Mouse (Mus musculus) R1 (cell line): ENCODE measurements at regions not wholly inside any gene's neighbourhood (a gene's known extent, or its start where the extent isn't known, plus 50 kb on each side); places are given as distances from the start of the nearest gene placed in this dataset.

Experiments used
- DNase-seq: peaks from one replicate; pipeline ENCODE4 v3.0.0-alpha.2; 2018; ENCODE audit warnings: low read depth, low spot score

DNA sequence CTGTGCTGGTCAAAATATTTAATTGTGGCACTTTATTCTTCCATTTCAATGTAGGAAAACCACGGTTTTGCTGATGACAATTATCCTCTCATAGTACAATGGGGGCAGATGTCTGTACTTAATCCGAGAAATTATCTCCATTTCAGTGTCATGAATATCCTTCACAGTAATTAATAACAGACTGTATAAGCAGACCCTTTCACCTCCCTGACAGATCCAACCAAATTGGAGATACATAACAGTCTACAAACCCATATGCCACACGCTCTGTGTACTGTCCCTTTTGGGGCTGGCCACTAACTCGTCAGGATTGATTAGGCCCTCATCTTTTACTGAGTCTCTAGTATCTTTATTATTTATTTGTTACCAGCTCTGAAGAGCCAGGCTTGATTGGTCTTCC, 212.6 kb upstream of the Igfbp7 start:
- DNase-seq: no peak

DNA sequence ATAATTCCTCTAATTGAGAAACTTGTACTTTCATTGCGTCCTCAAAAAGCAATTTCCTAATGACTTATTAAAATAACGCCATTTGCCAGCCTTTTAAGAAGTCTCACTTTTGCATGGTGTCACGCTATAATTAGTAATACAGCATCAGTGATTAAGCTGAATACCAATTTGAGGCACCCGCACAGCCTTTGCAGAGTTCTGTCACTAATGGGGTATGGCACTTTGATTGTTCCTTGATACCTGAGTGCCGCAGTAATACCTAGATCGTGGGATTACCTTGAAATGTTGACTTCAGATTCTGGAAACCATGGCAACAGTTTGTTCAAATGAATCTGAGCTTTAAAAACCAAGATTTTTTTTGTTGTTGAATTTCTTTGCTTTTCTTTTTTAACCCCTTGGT, 202.7 kb upstream of the Igfbp7 start:
- no peak for DNase-seq

DNA sequence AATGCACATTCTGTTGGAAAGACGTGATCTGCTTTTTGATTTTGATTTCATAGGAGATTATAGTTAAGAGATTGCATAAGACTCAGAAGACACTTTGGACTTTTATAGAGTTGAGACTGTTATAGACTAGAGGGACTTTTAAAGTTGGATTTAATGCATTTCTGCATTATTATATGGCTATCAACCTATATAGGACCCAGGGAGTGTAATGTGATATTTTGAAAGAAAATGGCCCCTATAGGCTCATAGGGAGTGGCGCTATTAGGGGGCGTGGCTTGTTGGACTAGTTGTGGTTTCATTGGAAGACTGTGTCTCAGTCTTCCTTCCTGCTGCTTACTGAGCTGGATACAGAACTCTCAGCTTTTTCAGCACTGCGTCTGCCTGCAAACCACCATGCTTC, 186.9 kb upstream of the Igfbp7 start:
- DNase-seq: peak; percentile 13

DNA sequence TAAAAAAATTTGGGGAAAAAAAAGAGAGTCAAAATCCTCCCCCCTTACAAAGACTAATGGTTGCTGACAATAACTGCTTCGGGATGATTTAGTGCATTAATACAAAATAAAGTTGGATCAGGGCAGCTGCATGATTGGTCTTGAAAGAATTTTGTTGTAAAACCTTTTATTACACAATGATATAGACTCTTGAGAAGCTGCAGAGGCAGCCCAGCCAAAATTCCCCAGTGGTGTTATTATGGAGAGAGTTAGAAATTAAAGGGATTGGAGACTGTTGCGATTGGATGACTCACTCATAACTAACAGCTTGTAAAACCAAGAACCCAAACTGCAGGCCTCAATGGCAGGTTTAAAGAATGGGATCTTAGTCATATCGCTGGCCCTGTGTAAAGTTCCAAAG, 181.4 kb upstream of the Igfbp7 start:
- DNase-seq: no peak

DNA sequence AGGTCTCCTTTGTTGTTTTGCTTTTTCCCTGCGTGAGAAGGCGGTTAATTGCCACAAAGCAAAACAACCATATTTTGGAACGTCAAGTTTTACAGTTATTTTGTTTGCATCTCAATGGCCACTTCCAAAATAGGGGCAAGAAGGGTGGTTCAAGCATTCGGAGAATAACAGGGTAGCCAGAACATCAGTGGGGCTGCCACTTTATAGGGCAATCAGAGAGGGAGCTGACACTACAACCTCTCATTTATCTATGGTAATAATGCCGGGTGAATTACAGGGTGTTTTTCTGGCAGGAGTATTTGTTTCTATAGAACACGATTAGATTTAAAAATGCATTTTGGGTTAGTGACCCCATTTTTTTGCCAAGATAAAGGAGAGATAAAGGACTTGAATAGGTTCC, 173.9 kb upstream of the Igfbp7 start:
- DNase-seq: no peak

DNA sequence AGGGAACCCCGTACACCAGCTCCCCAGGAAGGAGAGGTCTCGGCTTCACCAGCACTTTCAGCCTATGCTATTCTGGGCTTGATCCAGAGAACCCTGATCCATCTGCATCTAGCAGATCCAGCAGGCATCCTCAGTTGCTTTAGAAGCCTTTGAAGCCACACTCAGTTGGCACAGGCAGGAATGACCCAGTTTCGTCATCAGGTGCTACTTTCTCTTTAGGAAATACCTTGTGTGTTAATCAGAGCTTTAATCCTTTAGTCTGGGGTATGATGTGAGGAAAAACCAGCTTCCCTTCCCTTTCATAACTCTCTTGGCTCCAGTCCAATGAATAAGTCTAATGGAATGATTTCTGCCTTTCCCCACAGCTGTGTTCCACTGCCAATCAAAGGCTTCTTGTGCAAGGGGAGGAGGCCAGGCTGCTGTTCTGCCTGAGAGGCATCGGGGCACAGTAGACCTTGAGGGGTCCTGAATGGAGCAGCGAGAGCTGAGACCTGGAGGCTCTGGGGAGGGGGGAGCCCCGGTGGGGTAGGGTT, 173.3 kb upstream of the Igfbp7 start:
- no peak for DNase-seq

DNA sequence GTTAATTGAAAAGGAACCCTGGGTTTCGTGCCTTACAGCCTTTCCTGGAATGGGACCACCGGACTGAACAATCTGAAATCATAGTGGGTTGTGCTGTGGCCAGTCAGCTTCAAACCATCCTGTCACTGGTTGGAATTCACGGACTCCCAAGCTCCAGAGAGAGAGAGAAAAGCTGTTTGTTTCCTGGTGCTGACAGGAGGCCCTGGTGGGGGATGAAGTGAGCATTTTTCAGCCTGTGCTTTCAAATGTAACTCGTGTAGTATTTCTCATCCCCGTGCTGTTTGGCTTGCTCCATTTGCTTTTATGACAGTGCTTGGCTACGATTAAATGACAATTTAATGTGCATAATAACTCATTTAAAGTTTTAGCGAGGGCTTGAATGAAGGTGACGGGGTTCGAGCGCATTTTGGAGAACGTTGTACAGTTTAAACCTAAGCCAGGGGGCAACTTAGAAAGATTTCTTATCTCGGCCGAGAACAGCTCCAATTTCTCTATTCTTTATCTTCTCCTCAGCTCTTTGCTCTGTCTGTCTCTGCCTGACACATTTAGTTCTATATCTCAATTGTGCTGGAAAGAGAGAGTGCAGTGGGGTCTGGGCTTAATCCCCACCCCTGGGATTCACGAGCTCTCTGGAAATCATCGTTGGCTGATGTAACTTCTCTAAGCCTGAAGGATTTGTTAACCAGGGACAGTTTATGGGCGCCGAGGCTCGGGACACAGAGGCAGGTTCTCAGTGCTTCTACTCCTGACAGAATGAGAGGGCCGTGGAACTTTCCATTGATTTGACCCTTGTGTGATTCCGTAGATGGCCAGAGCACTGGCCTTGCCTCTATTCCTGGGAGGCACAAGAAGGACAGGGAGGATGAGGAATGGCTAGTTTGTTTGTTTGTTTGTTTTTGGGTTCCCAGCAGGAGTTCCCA, 172.2 kb upstream of the Igfbp7 start:
- no peak for DNase-seq

DNA sequence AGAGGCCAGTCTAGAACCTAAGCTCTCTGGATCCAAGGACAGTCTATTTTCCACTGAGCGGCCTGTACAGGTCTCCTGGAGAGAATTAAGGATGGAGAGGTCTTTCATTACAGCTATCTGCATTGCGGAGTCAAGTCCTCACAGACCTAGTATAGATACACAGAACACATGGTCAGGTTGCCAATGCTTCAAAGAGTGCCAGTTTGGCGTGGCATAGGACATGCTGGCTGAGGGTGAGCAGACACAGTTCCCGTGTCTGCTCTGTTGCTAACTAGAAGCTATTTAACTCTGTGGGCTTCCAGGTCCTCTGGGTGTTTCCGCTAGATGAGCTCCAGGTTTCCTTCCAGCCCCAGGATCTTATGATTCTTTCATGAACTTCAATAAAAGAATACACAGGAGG, 169.0 kb upstream of the Igfbp7 start:
- no peak for DNase-seq

DNA sequence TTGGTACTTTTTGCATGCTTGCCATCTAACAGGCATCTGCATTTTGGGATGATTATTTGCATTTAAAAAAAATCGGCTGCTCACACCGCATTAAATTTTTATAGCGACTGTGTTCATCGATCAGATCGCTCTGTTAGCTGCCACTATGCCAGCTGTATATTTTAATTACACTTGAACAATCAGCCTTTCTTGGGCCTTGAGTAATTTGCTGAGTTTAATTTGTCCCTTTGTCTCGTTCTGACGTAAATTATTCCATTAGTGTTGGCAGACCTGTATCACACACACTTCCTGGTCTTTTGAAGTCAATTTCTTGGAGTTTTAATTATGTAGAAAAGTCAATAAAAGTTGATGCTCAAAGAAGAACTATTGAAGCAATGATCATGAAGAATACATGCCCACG, 167.9 kb upstream of the Igfbp7 start:
- no peak for DNase-seq

DNA sequence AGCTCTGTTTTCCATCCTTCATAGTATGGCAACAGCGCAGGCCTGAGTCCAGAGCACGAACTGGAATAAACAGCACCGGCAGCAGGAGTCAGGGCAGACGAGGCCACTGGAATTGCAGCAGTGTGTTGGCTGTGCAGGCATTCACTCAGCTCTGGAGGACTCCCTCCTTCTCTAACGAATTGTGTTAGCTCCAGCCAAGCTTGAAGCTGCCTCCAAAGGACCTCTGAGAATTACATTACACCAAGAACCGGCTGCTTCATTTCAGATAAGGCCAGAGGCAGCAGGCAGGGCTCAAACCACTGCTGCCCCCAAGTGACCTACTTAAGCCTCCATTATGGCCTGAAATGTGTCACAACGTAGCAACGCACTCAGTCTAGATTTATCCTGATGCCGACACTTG, 162.5 kb upstream of the Igfbp7 start:
- no peak for DNase-seq

DNA sequence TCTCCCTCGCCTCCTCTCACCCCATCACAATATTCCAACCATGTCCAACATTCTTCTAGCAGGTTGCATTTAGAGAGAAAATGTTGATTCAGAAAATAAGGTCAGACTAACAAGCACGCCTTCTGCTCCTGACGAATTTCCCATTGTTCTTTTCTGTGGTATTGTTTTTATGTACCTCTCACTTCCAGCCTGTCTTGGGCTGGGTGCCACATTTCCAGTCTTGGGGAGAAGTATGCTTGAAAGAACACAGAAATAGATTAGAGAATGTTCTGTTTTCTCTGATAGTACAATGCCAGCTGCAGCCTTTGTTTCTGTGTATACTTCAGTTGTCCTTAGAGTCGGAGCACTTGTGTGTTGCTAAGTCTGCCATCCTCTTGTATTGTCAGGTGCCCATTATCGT, 160.3 kb upstream of the Igfbp7 start:
- DNase-seq: no peak

DNA sequence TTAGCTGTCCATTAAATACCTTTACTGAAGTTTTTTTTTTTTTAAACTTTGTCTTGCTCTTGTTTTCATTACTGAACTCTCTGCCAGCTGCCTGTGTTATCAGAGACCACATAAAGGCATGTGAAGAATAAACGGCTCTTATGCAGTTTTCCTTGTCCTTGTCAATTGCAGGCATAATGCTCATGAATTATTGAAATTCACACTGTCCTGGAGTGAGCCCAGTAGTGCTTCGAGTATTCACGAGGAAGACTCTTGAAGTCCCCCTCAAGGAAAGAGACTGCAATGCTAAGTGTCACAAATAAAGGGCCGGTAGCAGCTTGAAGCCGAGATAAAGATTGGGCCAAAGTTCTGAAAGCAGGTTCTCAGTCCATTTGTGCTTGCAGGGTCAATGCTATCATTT, 144.7 kb upstream of the Igfbp7 start:
- no peak for DNase-seq

DNA sequence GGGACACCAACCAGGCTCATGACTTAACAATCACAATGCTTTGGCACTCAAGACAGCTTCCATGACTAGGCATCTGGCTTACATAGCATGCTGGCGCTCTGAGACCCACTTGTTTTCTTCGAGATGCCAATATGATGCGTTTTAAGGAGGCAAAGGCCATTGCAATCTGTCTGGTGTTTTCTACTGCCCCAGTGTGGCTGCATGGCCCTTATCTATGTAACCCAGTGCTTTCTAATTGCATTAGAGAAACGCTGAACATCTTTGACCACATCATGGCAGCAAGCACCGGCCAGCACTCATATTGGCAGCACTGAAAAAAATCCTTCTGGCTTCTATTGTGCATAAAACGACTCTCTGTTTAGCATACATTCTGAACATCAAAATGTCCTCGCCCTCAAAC, 144.2 kb upstream of the Igfbp7 start:
- DNase-seq: no peak

DNA sequence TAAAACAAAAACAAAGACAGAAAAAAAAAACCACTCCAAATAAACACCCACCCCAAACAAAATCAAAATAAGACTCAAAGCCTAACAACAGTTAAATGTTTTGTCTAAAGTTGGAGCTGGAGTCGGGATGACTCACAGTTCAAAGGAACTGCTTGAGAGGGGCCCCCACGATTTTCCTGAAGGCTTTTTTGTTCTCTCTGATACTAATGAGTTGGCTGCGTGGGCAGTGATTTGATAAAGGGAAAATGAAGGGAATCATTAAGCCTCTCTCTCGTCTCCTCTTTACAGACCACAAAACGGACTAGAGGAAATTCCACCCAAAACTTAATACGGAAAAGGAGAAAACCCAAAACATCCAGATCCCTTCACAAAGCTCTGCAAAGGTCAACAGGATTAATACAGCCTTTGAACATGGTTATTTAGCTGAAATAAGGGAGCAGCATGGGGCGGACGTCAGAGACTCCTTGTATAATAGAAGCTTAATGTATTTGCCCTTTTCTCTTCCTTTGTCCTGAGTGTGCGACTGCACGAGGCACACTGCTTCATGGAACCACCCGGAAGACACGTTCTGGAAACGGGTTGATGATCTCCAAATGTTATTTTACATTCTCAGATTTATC, 138.3 kb upstream of the Igfbp7 start:
- DNase-seq: peak; percentile 14

DNA sequence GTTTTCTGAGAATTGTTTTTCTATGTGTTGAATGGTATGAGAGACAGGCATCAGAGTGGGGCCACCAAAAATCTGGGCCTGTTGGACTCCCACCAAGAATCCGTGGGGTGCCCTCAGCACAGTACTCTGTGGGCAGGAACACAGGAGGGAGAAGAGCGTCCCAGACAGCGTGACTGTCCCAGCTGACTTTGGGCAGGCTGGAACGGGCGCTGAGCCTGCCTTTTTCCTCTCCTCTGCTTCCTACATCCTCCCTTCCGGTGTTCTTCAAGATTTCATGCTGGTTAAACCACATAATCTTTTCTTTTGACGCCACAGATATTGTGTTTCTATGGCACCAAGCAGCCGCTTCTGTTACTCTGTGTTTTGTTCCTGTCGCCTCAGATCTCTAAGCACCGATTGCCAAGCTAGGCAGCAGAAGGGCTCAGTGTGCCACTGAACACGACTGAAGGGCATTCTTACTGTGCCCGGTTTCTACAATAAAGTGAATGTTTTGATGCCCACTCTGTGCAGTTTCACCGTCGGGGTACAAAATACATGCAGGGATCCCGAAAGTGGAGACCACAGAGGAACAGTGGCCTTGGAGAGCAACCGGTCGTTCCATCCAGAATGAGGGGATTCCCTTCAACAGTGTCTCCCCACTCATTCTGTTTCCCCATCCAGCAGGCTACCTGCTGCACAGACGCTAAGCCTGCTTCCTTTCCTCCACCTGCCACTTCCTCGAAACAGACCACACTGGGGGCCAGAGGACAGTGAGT, 124.6 kb upstream of the Igfbp7 start:
- DNase-seq: no peak

DNA sequence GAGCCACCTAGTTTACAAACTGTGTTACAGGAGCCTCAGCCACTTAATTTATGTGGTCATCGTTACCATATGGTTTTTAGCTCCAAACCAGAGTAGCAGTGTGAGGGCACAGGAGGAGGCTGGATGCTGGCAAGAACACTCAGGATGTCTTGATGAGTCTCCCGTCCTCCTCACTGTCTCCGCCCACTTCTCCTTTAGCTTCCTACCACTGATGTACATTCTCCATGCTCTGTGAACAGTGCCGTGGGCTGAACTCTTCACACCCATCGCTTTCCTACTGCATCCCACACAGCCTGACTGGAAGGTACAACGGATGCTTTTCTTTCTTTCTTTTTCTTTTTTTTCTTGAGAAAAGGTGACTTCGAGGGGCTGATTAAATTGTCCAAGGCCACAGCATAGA, 122.5 kb upstream of the Igfbp7 start:
- no peak for DNase-seq

DNA sequence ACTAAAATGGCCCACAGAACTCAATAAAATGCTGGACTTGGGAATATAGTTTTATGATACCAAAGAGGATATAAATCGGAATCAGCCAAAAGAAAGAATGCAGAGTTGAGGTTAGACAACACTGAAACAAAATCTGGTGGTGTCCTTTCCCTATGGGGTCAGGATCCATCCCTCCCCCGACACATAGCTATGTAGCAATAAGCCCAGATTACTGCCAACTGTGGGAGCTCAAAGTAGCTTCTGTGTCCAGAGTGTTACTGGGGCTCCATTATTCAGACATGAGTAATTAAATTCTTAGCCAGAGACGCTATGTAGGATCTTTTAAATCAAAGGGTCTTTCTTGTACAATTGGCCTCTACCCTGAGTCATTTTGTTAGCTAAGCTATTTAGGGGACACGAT, 109.4 kb upstream of the Igfbp7 start:
- DNase-seq: no peak

DNA sequence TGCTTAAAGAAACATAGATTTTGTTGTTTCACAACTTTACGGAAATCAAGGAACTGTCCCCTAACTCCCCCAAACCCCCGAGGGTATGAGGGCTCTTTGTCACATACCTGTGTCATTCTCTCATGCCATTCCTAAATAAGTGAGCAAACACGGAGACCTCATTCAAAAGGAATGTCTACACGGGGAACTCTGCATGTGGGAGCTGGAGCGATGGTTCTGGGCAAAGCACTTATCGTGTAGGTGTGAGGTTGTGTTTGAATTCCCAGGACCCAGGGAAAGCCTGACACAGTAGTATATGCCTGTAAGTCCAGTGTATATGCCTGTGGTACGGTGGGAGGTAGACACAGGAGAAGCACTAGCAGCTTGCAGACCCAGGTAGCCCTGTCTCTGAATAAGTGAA, 107.6 kb upstream of the Igfbp7 start:
- no peak for DNase-seq

DNA sequence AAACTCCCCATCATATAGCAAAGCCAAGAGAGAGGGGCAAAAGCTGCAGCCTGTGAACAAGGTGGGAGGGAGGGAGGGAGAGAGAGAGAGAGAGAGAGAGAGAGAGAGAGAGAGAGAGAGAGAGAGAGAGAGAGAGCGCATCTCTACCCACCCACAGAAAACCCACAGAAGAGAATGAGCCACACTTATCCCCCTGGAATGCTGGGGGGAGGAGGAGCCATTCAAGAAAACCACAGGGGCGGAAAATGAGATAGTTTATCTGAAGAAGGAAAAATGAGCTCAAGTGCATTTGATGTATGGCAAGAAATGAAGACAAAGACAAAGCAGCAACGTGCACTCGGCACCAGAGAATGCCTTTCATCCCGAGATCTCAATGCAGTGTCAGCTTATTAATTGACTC, 94.8 kb upstream of the Igfbp7 start:
- DNase-seq: no peak

DNA sequence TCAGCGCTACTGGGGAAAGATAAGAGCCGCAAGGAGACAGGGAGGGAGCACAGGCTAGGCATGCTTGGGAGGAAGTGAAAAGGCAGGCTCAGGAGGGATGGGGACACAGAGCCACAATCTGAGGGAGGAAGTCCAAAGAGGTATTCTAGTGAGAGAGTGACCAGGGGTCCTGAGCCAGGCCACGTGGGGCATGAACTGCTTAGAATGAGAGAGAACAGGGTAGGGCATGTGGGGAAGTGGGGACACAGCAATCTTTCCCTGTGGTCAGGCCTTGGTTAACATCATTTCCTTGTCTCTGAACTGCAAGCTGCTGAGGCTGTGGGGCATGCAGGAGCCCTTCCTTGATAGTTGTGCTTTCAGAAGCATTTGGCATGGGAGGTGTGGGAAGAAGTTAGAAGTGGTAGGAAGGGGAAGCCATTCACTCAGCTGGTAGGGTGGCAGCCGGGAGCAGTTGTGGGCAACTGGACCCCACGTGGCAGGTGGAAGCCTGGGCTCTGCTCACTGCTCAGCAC, 92.2 kb upstream of the Igfbp7 start:
- no peak for DNase-seq

DNA sequence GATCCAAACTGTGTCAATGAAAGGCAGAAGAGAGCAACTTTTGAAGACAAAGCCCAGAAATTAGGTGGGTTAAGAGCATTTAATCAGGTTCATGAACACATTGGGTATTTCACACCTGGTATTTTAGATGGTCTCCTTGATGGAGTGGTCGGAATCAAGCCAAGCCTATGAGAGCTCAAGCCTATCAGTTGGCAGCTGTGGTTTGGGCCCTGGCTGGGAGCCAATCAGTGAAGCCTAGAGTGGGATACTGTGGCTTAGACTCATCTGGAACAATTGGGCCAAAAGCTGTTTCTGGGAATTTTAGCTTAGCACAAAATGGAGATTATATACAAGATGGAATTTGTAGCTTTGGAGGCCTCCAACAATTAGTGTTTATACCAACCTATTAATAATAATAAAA, 86.8 kb upstream of the Igfbp7 start:
- DNase-seq: no peak

DNA sequence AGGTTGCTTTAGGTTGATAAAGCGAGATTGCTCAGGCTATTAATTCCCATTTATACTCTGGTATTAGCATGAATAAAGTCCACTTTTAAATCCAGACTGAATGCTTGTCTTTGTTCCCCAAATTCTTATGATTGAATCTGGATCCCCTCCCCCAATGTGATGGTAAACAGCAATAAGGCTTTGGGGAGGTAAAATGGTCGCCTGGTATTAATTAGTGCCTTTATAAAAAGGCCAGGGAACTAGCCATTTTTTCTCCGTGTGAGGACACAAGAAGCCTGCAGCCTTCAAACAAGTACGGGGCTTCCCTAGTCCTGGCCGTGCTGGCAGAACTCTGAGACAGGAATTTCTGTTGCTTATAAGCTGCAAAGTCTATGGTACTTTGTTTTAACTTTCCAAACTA, 81.1 kb upstream of the Igfbp7 start:
- no peak for DNase-seq
